Mouse (Mus musculus) small intestine, adult 2 months (tissue): Measurements from ENCODE around the gene 1810055G02Rik. TPM values are rescaled to one million over a fixed set of nuclear protein-coding genes. Genes with fewer than 3 reads are reported as not detected.

Experiments used
- H3K27ac ChIP-seq: fragments of 200-500 bp; 2 replicates; pipeline ENCODE4 v1.5.1; 2012; ENCODE audit warnings: low read depth, low read length, control low read depth, inconsistent platforms; ENCODE audit not compliant: insufficient read depth
- H3K27me3 ChIP-seq: fragments of 200-500 bp; 2 replicates; pipeline ENCODE4 v1.6.1; 2012; ENCODE audit warnings: mild to moderate bottlenecking, moderate library complexity, low read length, inconsistent platforms; ENCODE audit not compliant: control insufficient read depth, insufficient read depth
- H3K36me3 ChIP-seq: fragments of 200-500 bp; 2 replicates; pipeline ENCODE4 v1.6.1; 2012; ENCODE audit warnings: mild to moderate bottlenecking, low read length, control low read depth, inconsistent platforms; ENCODE audit not compliant: control insufficient read depth, insufficient read depth
- H3K4me1 ChIP-seq: fragments of 200-500 bp; 2 replicates; pipeline ENCODE4 v1.6.1; 2012; ENCODE audit warnings: low read length, inconsistent platforms, mixed read lengths; ENCODE audit not compliant: control insufficient read depth, insufficient read depth, insufficient read length
- H3K4me3 ChIP-seq: fragments of 200-500 bp; 2 replicates; pipeline ENCODE4 v1.5.1; 2012; ENCODE audit warnings: low read depth, mild to moderate bottlenecking, control low read depth, inconsistent platforms, low read length, moderate library complexity
- CTCF ChIP-seq: fragments of 200-500 bp; IDR thresholded peaks from 2 replicates; pipeline ENCODE4 v1.5.1; 2012; ENCODE audit warnings: low read depth, mild to moderate bottlenecking, control low read depth, inconsistent platforms, low read length, moderate library complexity, mixed read lengths; ENCODE audit not compliant: insufficient replicate concordance, insufficient read length; ENCODE audit errors: extremely low read depth
- POLR2A ChIP-seq: fragments of 200-500 bp; IDR thresholded peaks from 2 replicates; pipeline ENCODE4 v1.6.1; 2012; ENCODE audit warnings: low read depth, mild to moderate bottlenecking, control low read depth, inconsistent platforms, low read length, moderate library complexity
- WGBS: fragments of 180-500 bp; shearing (Covaris S2); methylation state at CpG from one replicate; pipeline ENCODE4 v1.1.7; 2018; 5-methylcytosine and 5-hydroxymethylcytosine counted together
- polyA plus RNA-seq: library from polyadenylated mRNA; depleted of rRNA; stranded (reverse); fragments of >200 nt; gene quantifications from 2 replicates; pipeline ENCODE4 v1.2.3, GENCODE M21; 2012; rRNA removed

1810055G02Rik gene
- polyA plus RNA-seq, 1 experiment, result 300 TPM

DNA sequence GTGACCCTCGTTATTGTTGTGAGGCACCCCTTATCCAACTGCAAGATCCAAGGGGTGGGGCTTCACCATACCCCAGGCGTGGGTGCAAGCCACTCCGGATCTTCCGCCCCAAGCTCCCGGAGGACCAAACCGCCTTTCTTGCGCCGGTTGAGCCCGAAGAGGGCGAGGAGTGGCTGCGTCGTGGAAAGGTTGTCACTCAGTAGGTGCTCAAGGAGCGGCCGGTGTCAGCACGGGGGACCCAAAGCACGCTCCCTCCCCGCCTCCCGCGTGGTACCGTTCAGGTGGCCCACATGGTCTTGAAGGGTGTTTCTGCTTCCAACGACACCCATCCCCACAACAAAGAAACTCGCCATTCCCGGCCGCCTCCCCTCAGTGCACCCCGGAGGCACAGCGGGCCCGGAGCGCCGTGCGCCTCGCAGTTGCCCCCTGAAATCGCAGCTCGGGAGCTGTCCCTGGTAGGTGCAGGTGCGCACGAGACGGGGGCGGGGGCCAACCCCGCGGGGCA lies 59.2 kb downstream of the 1810055G02Rik start, which contains the start of gene Kmt5b:
Gene Kmt5b (plus strand): TSS at position 146 of the 505 bp plus-strand sequence.
- H3K4me3 ChIP-seq, result peak within 1 kb of the TSS; percentile 78
- 0 out of 2 replicates have a peak, but pooled peaks cover 3% of the 10 kb centered on the region for H3K27me3 ChIP-seq
- no peak; the same call in 1 of the 2 replicates for TF ChIP-seq POLR2A
- TF ChIP-seq CTCF, result no peak
- peak within 1 kb of the TSS; percentile 99 for H3K27ac ChIP-seq
- H3K36me3 ChIP-seq, result no peaks in the 10 kb centered on the region
- H3K4me1 ChIP-seq, result peaks cover 5% of the 10 kb centered on the region; the same call in 1 of the 2 replicates
- under 1% methylated on average over 39 of the region's 39 CpGs for WGBS

Other genes starting within 250 kb of the 1810055G02Rik start
- gene Ppp6r3, start 132.5 kb upstream of the 1810055G02Rik start, polyA plus RNA-seq, result 25.5 and 67.9 TPM in 2 replicates
- 50.9 and 96.7 TPM in 2 replicates for gene Lrp5, start 21.7 kb upstream of the 1810055G02Rik start, polyA plus RNA-seq
- gene Kmt5b, start 59.1 kb downstream of the 1810055G02Rik start, polyA plus RNA-seq, result 7.4 and 16.8 TPM in 2 replicates
- 85.2 and 214 TPM in 2 replicates for gene Chka, start 143.5 kb downstream of the 1810055G02Rik start, polyA plus RNA-seq
- gene Tcirg1, start 198.8 kb downstream of the 1810055G02Rik start, polyA plus RNA-seq, result 107 and 148 TPM in 2 replicates
- 303 and 423 TPM in 2 replicates for gene Ndufs8, start 204.5 kb downstream of the 1810055G02Rik start, polyA plus RNA-seq
- 32.8 and 43.0 TPM in 2 replicates for gene Aldh3b1, start 221.5 kb downstream of the 1810055G02Rik start, polyA plus RNA-seq
- gene Unc93b1, start 226.9 kb downstream of the 1810055G02Rik start, polyA plus RNA-seq, result 108 and 140 TPM in 2 replicates